Mouse (Mus musculus): ENCODE data around the gene Cntnap2.

The Cntnap2 gene

GRCm38 (mm10) chr6:45938263-45938662 lies 879.1 kb downstream of the Cntnap2 start:
- no peak for DNase-seq (ENCODE audit: low spot score)

GRCm38 (mm10) chr6:45938775-45939174 lies 879.6 kb downstream of the Cntnap2 start:
- no peak for DNase-seq (ENCODE audit: low spot score)

- DNase-seq (ENCODE audit: low spot score), result no peak
Observed at GRCm38 (mm10) chr6:45945144-45945985, 886.2 kb downstream of the Cntnap2 start.

GRCm38 (mm10) chr6:45954773-45955172 lies 895.6 kb downstream of the Cntnap2 start:
- no peak for DNase-seq (ENCODE audit: low spot score)

GRCm38 (mm10) chr6:45964494-45964893 lies 905.3 kb downstream of the Cntnap2 start:
- no peak for DNase-seq (ENCODE audit: low spot score)

GRCm38 (mm10) chr6:45974471-45975154 lies 915.5 kb downstream of the Cntnap2 start:
- DNase-seq (ENCODE audit: low spot score), result no peak

GRCm38 (mm10) chr6:45979171-45979570 lies 920.0 kb downstream of the Cntnap2 start:
- no peak for DNase-seq (ENCODE audit: low spot score)

GRCm38 (mm10) chr6:45988051-45988450 lies 928.9 kb downstream of the Cntnap2 start:
- no peak for DNase-seq (ENCODE audit: low spot score)

- no peak for DNase-seq (ENCODE audit: low spot score)
Observed at GRCm38 (mm10) chr6:45991086-45991485, 931.9 kb downstream of the Cntnap2 start.

GRCm38 (mm10) chr6:46022515-46023143 lies 963.5 kb downstream of the Cntnap2 start:
- no peak for DNase-seq (ENCODE audit: low spot score)

- no peak for DNase-seq (ENCODE audit: low spot score)
Observed at GRCm38 (mm10) chr6:46031821-46032594, 972.9 kb downstream of the Cntnap2 start.

GRCm38 (mm10) chr6:46033108-46033507 lies 974.0 kb downstream of the Cntnap2 start:
- DNase-seq (ENCODE audit: low spot score), result no peak

GRCm38 (mm10) chr6:46040671-46041070 lies 981.5 kb downstream of the Cntnap2 start:
- no peak for DNase-seq (ENCODE audit: low spot score)

GRCm38 (mm10) chr6:46080236-46080635 lies 1021.1 kb downstream of the Cntnap2 start:
- no peak for DNase-seq (ENCODE audit: low spot score)

GRCm38 (mm10) chr6:46081432-46081831 lies 1022.3 kb downstream of the Cntnap2 start:
- no peak for DNase-seq (ENCODE audit: low spot score)

GRCm38 (mm10) chr6:46143189-46143841 lies 1084.2 kb downstream of the Cntnap2 start:
- DNase-seq (ENCODE audit: low spot score), result no peak

- DNase-seq (ENCODE audit: low spot score), result no peak
Observed at GRCm38 (mm10) chr6:46166837-46167236, 1107.7 kb downstream of the Cntnap2 start.

GRCm38 (mm10) chr6:46197298-46197697 lies 1138.1 kb downstream of the Cntnap2 start:
- DNase-seq (ENCODE audit: low spot score), result no peak

- no peak for DNase-seq (ENCODE audit: low spot score)
Observed at GRCm38 (mm10) chr6:46201828-46202227, 1142.7 kb downstream of the Cntnap2 start.

GRCm38 (mm10) chr6:46205531-46205930 lies 1146.4 kb downstream of the Cntnap2 start:
- no peak for DNase-seq (ENCODE audit: low spot score)

GRCm38 (mm10) chr6:46232889-46233288 lies 1173.7 kb downstream of the Cntnap2 start:
- no peak for DNase-seq (ENCODE audit: low spot score)

- no peak for DNase-seq (ENCODE audit: low spot score)
Observed at GRCm38 (mm10) chr6:46240349-46240748, 1181.2 kb downstream of the Cntnap2 start.

Data from lung, postnatal 25 days (tissue).